Mouse (Mus musculus): ENCODE measurements at regions not wholly inside any gene's neighbourhood (a gene's known extent, or its start where the extent isn't known, plus 50 kb on each side); places are given as distances from the start of the nearest gene placed in this dataset.
A peak's percentile ranks its signal among the peaks of the same experiment; 100 is the strongest.

DNA sequence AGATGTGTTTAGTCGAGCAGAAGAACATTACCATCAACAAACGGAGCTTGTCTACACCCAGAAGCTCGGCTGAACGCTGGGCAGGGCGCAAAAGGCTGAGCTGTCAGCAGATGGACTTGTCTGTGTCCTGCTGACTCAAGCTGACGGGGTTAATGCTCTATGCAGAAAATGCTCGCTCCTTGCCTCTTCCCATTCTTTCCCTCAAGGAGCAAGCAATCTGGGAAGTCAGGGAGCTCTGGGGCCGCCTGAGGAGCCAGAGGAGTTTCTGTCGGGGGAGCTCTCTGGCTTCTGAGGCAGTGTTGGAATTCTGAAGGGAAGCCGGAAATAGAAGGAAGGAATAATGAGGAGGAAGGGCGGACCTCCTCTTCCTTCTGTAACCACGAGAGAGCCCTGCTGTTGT lies 289.3 kb upstream of the G2e3 start:
- Histone ChIP-seq H3K4me1 (peaks cover 6% of the 10 kb centered on the region), H3K9ac (replicated peaks) (no peak overlapping the region), H3K4me2 (replicated peaks) (no peak overlapping the region; the same call in 1 of the 2 replicates), H3K27ac (replicated peaks) (no peak overlapping the region), H3K9me3 (no peaks in the 10 kb centered on the region), H3K4me3 (no peak overlapping the region), H3K36me3 (no peaks in the 10 kb centered on the region), H3K27me3 (no peaks in the 10 kb centered on the region)
- 24% methylated on average over 12 of the region's 12 CpGs for WGBS
- no peak for ATAC-seq (replicated peaks)

DNA sequence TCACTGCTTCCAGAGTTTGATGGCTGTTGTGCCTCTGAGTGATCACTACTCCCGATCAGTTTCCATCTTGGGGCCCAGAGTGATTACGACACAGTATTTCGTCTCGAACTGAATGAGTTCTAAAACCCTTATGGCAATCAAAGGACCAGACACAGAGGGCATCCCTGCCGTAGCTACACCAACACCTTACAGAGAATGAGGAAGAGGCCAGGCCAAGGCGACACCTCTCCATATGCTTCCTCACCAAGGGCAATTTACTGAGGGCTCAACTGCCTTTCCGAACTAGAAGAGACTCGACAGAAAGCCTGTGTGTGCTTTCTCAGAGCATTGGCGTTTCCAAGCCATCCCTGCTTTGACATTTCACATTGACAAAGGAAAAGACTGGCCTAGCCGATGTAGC lies 289.8 kb upstream of the G2e3 start:
- H3K4me2 ChIP-seq (replicated peaks) = no peak overlapping the region
- WGBS = 76% methylated on average over 10 of the region's 10 CpGs
- H3K4me1 ChIP-seq = peaks cover 6% of the 10 kb centered on the region

DNA sequence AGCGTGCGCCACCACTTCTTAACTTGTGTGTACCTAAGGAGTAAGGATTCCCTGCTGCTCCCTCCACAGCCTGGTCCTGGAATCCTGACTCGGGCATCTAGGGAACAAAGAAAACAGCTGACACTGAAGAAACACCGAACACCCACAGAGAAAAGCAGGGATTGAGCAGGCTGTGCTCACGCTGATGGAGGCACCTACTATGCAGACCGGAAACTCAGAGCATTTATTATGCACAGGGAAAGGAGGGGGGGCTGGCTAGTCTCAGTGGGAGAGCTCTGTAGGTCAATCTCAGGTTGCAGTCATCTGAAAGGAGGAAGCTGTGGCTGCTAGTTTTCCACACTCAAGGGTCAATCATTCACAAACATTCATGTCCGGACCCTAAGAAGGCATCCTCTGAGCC lies 300.7 kb upstream of the G2e3 start:
- Histone ChIP-seq H3K9me3 (no peaks in the 10 kb centered on the region), H3K36me3 (no peaks in the 10 kb centered on the region), H3K4me1 (peaks cover 14% of the 10 kb centered on the region), H3K27ac (replicated peaks) (no peak overlapping the region), H3K27me3 (no peaks in the 10 kb centered on the region), H3K9ac (replicated peaks) (no peak overlapping the region), H3K4me2 (replicated peaks) (no peak overlapping the region), H3K4me3 (no peak overlapping the region)
- WGBS = 65% methylated on average over 7 of the region's 7 CpGs
- no peak for ATAC-seq (replicated peaks)

More for the DNA sequence above, 289.8 kb upstream of the G2e3 start:
- Histone ChIP-seq H3K4me3 (no peak overlapping the region), H3K27ac (replicated peaks) (no peak overlapping the region), H3K9me3 (no peaks in the 10 kb centered on the region), H3K36me3 (no peaks in the 10 kb centered on the region), H3K27me3 (no peaks in the 10 kb centered on the region), H3K9ac (replicated peaks) (no peak overlapping the region)
- no peak for ATAC-seq (replicated peaks)

DNA sequence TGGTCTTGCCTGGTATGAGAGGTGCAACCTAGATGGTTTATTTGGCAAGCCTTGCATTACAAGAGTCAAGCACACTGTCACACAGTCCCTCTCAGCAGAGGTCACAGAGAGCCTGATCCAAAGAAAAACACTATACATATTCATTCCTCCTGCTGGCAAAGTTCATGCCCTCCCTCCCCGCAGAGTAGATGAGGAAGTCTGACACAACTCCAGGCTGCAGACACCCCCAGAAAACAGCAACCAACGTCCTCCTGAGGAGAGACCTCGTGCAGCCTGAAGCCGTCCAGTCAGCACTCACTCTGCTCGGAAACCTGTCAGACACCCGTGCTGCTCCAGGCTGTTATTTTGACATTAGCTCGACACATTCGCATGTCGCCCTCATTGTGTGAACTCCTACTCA lies 302.4 kb upstream of the G2e3 start:
- Histone ChIP-seq H3K27ac (replicated peaks) (no peak overlapping the region; the same call in 1 of the 2 replicates), H3K4me3 (no peak overlapping the region), H3K4me1 (peaks cover 10% of the 10 kb centered on the region), H3K27me3 (no peaks in the 10 kb centered on the region), H3K9ac (replicated peaks) (no peak overlapping the region), H3K4me2 (replicated peaks) (no peak overlapping the region), H3K36me3 (no peaks in the 10 kb centered on the region), H3K9me3 (no peaks in the 10 kb centered on the region)
- whole genome bisulfite sequencing = 29% methylated on average over 9 of the region's 9 CpGs
- peak; percentile 78 for ATAC-seq (replicated peaks)

DNA sequence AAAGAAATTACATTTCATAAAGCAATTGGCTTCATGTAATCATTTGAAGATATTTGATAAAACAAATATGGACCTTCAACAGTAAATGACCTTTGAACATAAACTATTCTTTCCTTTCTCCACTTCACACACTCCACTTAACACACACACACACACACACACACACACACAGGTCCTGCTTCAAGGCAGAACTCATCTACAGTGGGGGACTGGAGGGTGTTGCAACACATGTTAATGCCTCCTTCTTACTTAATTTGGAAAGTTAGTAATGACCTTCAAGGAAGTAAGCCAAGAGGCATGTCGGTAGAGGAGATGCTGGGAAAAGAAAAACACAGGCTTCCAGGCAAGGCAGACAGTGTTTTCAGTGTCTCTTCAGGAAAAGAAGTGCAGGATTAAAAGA lies 302.8 kb upstream of the G2e3 start:
- no peak for ATAC-seq (replicated peaks)
- H3K9ac ChIP-seq (replicated peaks) = no peak overlapping the region

DNA sequence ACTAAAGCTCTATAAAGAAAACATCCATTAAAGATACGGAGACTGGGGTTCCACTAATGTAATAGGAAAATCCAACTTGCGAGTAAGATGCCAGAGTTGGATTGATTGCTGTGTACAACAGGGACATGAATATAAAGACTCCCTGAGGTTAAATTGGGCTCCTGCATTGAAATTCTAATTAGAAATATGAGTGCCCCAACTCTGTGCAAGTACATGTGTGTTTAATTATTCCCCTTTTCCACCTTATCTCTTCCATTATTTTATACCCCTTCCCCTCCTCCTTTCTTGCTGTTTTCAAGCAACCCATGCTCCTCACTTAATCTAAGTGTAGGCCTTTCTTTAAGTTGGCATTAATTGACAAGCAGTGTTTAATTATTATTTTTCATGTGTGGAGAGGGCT lies 315.7 kb upstream of the G2e3 start:
- 23% methylated on average over 2 of the region's 2 CpGs for WGBS
- no peak for ATAC-seq (replicated peaks)

More for the DNA sequence above, 302.8 kb upstream of the G2e3 start:
- H3K9me3 ChIP-seq = no peaks in the 10 kb centered on the region
- no peak overlapping the region for H3K4me2 ChIP-seq (replicated peaks)
- no peaks in the 10 kb centered on the region for H3K36me3 ChIP-seq
- no peak overlapping the region for H3K4me3 ChIP-seq
- no peak overlapping the region; the same call in 1 of the 2 replicates for H3K27ac ChIP-seq (replicated peaks)
- H3K4me1 ChIP-seq = peaks cover 10% of the 10 kb centered on the region
- WGBS = 31% methylated on average over 1 of the region's 1 CpGs
- no peaks in the 10 kb centered on the region for H3K27me3 ChIP-seq

DNA sequence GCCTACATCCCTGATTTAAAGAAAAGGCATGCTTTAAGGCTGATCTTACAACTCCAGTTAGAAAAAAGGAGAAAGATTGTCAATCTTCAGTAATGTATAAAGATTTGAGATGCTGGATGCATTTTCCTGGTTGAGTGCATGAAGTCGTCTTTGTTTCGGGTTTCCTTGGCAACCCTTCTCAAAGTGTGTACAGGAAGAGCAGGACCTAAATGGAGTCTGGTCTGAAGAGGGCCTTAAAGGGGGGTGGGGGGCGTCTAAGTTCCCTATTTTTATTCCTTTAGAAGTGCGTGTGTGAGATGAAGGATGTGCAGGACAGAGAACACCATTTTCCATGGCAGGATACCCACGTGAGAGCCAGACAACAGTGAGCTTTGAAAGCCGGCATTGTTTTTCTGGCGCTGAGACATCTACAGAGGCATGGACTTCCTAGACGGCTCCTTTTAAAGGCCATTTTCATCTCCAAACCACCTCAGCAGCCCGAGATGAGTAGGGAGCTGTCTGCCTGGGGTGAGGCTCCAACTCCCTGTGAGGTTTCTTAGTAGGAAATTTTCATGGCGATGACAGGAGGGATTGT lies 319.2 kb upstream of the G2e3 start:
- peak; percentile 67 for ATAC-seq (replicated peaks)
- H3K4me1 ChIP-seq = peaks cover 14% of the 10 kb centered on the region
- H3K9me3 ChIP-seq = no peaks in the 10 kb centered on the region
- 0 out of 2 replicates have a peak overlapping the region, but pooled peaks have one; percentile 13 for H3K4me2 ChIP-seq (replicated peaks)
- no peaks in the 10 kb centered on the region for H3K36me3 ChIP-seq
- H3K4me3 ChIP-seq = no peak overlapping the region
- H3K27ac ChIP-seq (replicated peaks) = peak overlapping the region; percentile 56
- 18% methylated on average over 10 of the region's 10 CpGs for WGBS
- H3K27me3 ChIP-seq = no peaks in the 10 kb centered on the region
- no peak overlapping the region for H3K9ac ChIP-seq (replicated peaks)

More for the DNA sequence above, 315.7 kb upstream of the G2e3 start:
- no peaks in the 10 kb centered on the region for H3K36me3 ChIP-seq
- no peak overlapping the region for H3K4me2 ChIP-seq (replicated peaks)
- no peak overlapping the region for H3K4me3 ChIP-seq
- H3K9me3 ChIP-seq = no peaks in the 10 kb centered on the region
- peaks cover 14% of the 10 kb centered on the region for H3K4me1 ChIP-seq
- no peak overlapping the region for H3K27ac ChIP-seq (replicated peaks)
- H3K9ac ChIP-seq (replicated peaks) = no peak overlapping the region
- H3K27me3 ChIP-seq = no peaks in the 10 kb centered on the region

DNA sequence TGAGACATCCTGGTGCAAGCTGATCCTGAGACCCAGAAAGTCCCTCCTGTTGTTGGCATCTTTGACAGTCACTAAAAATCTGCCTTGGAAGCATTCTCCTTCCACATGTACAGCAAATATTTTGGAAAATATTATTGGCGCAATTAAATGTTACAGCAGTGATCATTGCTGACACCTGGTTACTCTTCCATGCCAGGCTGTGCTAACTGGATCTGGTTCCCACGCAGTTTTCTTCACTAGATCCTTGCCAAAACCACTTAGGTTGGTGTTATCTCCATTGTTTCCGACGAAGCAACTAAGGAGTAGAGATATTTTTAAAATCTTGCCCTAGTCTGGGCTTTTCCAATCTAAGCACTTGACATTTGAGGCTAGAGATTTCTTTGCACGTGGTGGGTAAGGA lies 321.8 kb upstream of the G2e3 start:
- Histone ChIP-seq H3K9ac (replicated peaks) (no peak overlapping the region), H3K9me3 (no peaks in the 10 kb centered on the region), H3K4me3 (no peak overlapping the region), H3K36me3 (no peaks in the 10 kb centered on the region), H3K4me1 (peaks cover 14% of the 10 kb centered on the region), H3K27ac (replicated peaks) (no peak overlapping the region), H3K4me2 (replicated peaks) (no peak overlapping the region), H3K27me3 (no peaks in the 10 kb centered on the region)
- WGBS = 81% methylated on average over 5 of the region's 5 CpGs
- ATAC-seq (replicated peaks) = no peak

DNA sequence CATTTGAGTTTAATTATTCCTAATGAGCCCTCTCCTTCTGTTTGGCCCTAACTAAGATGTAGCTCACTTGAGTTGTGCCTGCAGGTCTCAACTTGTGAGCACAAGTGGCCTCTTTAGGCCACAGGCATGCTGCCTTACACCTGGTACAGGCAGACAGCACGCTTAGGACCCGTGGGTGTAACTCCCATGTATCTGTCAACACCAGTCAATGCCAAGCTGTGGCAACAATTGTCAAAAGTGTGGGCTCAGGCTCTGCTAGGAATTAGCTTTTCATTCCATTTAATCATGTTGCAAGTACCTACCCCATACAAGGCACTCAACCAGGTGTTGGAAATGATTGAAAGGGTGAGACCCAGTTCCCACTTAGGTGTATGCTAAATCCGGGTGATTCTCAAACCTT lies 322.3 kb upstream of the G2e3 start:
- Histone ChIP-seq H3K9ac (replicated peaks) (no peak overlapping the region), H3K4me1 (peaks cover 14% of the 10 kb centered on the region)
- 79% methylated on average over 3 of the region's 3 CpGs for WGBS

DNA sequence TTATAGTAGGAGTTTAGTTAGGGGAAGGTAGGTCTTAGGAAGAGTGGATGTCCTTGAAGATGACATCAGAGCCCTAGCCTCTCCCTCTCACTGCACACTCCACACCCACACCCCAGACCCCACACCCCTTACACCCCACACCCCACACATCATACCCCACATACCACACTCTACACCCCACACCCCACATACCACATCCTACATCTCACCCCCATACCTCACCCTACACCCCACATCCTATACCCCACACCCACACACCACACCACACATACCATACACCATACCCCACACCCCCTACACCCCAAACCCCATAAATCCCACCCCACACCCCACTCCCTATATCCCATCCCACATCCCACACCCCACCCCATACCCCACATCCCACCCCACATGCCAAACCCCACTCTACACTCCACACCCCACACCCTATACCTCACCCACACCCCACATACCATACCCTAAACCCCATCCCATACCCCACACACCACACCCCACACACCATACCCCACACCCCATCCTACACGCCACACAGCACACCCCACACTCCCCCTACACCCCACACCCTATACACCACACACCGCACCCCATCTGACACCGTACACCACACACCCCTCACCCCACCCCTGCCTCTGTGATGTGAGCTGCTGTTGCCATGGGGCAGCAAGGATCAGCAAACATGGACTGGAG lies 323.7 kb upstream of the G2e3 start:
- Histone ChIP-seq H3K27ac (replicated peaks) (no peak overlapping the region), H3K36me3 (no peaks in the 10 kb centered on the region), H3K4me2 (replicated peaks) (no peak overlapping the region), H3K9ac (replicated peaks) (no peak overlapping the region), H3K9me3 (no peaks in the 10 kb centered on the region), H3K4me1 (peaks cover 14% of the 10 kb centered on the region), H3K4me3 (no peak overlapping the region), H3K27me3 (no peaks in the 10 kb centered on the region)
- peak; percentile 27; the same call in 1 of the 2 replicates for ATAC-seq (replicated peaks)
- 100% methylated on average over 3 of the region's 3 CpGs for WGBS

More for the DNA sequence above, 322.3 kb upstream of the G2e3 start:
- Histone ChIP-seq H3K9me3 (no peaks in the 10 kb centered on the region), H3K36me3 (no peaks in the 10 kb centered on the region), H3K27ac (replicated peaks) (no peak overlapping the region), H3K4me3 (no peak overlapping the region), H3K27me3 (no peaks in the 10 kb centered on the region), H3K4me2 (replicated peaks) (no peak overlapping the region)
- ATAC-seq (replicated peaks) = no peak

DNA sequence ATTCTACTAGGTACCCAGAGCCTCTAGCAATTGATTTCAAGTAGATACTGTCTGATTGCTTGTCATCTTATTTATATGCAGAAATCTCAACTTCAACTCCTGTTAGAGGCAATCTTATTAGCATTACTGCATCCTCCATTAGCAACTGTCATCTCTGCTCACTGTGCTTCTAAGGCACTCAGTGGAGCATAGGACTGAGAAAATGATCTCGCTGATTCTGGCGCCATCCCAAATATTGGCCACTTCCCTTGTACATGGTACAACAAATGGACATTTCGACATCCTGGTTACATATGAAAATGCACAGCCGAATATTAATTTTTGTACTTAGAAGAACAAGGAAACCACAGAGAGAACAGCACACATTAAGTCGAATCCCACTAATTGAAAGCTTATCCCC lies 329.7 kb upstream of the G2e3 start:
- 0 out of 2 replicates have a peak overlapping the region, but pooled peaks have one; percentile 19 for H3K27ac ChIP-seq (replicated peaks)
- ATAC-seq (replicated peaks) = 0 out of 2 replicates have a peak, but pooled peaks have one; percentile 51
- no peak overlapping the region for H3K4me3 ChIP-seq
- WGBS = 77% methylated on average over 5 of the region's 5 CpGs
- no peak overlapping the region for H3K9ac ChIP-seq (replicated peaks)
- H3K4me1 ChIP-seq = no peaks in the 10 kb centered on the region
- H3K27me3 ChIP-seq = no peaks in the 10 kb centered on the region
- H3K36me3 ChIP-seq = no peaks in the 10 kb centered on the region
- H3K4me2 ChIP-seq (replicated peaks) = no peak overlapping the region
- no peaks in the 10 kb centered on the region for H3K9me3 ChIP-seq

DNA sequence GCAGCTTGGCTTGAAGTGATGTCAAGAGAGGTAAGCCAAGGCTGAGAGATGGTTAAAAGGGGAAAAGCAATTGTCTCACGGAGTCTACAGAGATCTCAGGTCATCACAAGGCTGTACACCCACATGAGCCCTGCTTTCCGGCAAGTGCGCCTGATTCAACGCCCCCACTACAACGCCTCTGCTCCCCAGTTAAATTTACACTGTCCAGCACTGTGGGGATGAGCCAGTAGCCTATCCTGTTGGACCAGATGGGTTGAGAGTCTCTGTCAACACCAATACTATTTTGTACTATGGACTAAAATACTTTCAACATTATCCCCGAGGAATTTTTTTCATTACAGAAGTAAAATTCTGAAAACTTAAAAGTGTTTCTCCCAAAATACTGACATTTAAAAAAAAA lies 331.8 kb upstream of the G2e3 start:
- H3K9me3 ChIP-seq = no peaks in the 10 kb centered on the region
- no peak overlapping the region for H3K27ac ChIP-seq (replicated peaks)
- no peak overlapping the region for H3K4me2 ChIP-seq (replicated peaks)
- no peak overlapping the region for H3K4me3 ChIP-seq
- no peak for ATAC-seq (replicated peaks)
- no peaks in the 10 kb centered on the region for H3K27me3 ChIP-seq
- H3K9ac ChIP-seq (replicated peaks) = no peak overlapping the region
- H3K4me1 ChIP-seq = no peaks in the 10 kb centered on the region
- H3K36me3 ChIP-seq = no peaks in the 10 kb centered on the region
- WGBS = 90% methylated on average over 6 of the region's 6 CpGs

Measured in forebrain, embryonic 15.5 days (tissue).